Mouse (Mus musculus) CH12.LX (cell line): ENCODE measurements around the gene Gm21830. TPM values are rescaled to one million over a fixed set of nuclear protein-coding genes. Genes with fewer than 3 reads are reported as not detected.
A peak's percentile ranks its signal among the peaks of the same experiment; 100 is the strongest.

Experiments
- DNase-seq: peaks from one replicate; pipeline ENCODE4 v3.0.0-alpha.2; 2013; ENCODE audit errors: extremely low read depth
- H3K27ac ChIP-seq: 2 replicates; pipeline ENCODE4 v1.5.1; 2012; ENCODE audit warnings: low read depth, mild to moderate bottlenecking, control low read depth, moderate library complexity; ENCODE audit not compliant: insufficient read depth
- H3K27me3 ChIP-seq: replicated peaks from 2 replicates; pipeline ENCODE3; 2012; ENCODE audit warnings: inconsistent platforms
- H3K36me3 ChIP-seq, 2 experiments: replicated peaks in 1 of 2; 2 replicates each; pipeline versions ENCODE3 to v1.6.1; 2012; ENCODE audit warnings: inconsistent platforms in 1 of 2, low read length in 1 of 2, mild to moderate bottlenecking in 1 of 2, mixed read lengths in 1 of 2, moderate library complexity in 1 of 2; ENCODE audit not compliant: control insufficient read depth in 1 of 2, insufficient read depth in 1 of 2
- H3K4me1 ChIP-seq, 2 experiments: 2 replicates each; pipeline ENCODE4 v1.6.1; 2012; ENCODE audit warnings: inconsistent platforms in 1 of 2, moderate library complexity in 1 of 2; ENCODE audit not compliant: insufficient read depth in 2 of 2, control insufficient read depth in 1 of 2
- H3K4me2 ChIP-seq: 2 replicates; pipeline ENCODE4 v1.6.1; 2012; ENCODE audit warnings: low read depth, mild to moderate bottlenecking, control low read depth; ENCODE audit not compliant: poor library complexity, insufficient read depth, severe bottlenecking
- H3K4me3 ChIP-seq, 3 experiments: fragments of 150-350 bp in 1 of 3; sonication (generic) in 1 of 3; replicated peaks in 1 of 3; 2 replicates each; pipeline versions ENCODE3 to v1.5.1; 2011 to 2012; ENCODE audit warnings: low read depth in 2 of 3, low read length in 2 of 3, mild to moderate bottlenecking in 2 of 3, moderate library complexity in 2 of 3, control low read depth in 1 of 3, improper control_type of control experiment in 1 of 3, inconsistent platforms in 1 of 3, mixed read lengths in 1 of 3; ENCODE audit not compliant: poor library complexity in 1 of 3
- H3K79me2 ChIP-seq: replicated peaks from 2 replicates; pipeline ENCODE4 v1.6.1; 2012; ENCODE audit warnings: mild to moderate bottlenecking, moderate library complexity; ENCODE audit not compliant: control insufficient read depth, poor library complexity, insufficient read depth, severe bottlenecking; ENCODE audit errors: extremely low read depth
- H3K9ac ChIP-seq: 2 replicates; pipeline ENCODE4 v1.6.1; 2012; ENCODE audit warnings: low read depth, mild to moderate bottlenecking, control low read depth, moderate library complexity; ENCODE audit not compliant: insufficient read depth
- H3K9me3 ChIP-seq: replicated peaks from 2 replicates; pipeline ENCODE3; 2012; ENCODE audit warnings: low read length, inconsistent platforms, mixed read lengths
- BHLHE40 ChIP-seq: IDR thresholded peaks from 2 replicates; pipeline ENCODE4 v1.6.1; 2011; ENCODE audit warnings: mild to moderate bottlenecking, low read depth, low read length, improper control_type of control experiment
- CHD2 ChIP-seq: IDR thresholded peaks from 2 replicates; pipeline ENCODE4 v1.6.1; 2011; ENCODE audit warnings: low read length, improper control_type of control experiment
- CTCF ChIP-seq, 2 experiments: IDR thresholded peaks in 1 of 2; conservative IDR thresholded peaks in 1 of 2; 2 replicates each; pipeline ENCODE4 v1.5.1; 2011 to 2012; ENCODE audit warnings: low read depth in 2 of 2, low read length in 2 of 2, improper control_type of control experiment in 1 of 2, inconsistent platforms in 1 of 2, mild to moderate bottlenecking in 1 of 2, moderate library complexity in 1 of 2
- GABPA ChIP-seq: IDR thresholded peaks from 2 replicates; pipeline ENCODE4 v1.6.1; 2012; ENCODE audit warnings: low read depth, low read length, improper control_type of control experiment, inconsistent platforms; ENCODE audit not compliant: insufficient replicate concordance
- HCFC1 ChIP-seq: IDR thresholded peaks from 2 replicates; pipeline ENCODE4 v1.6.1; 2012; ENCODE audit warnings: low read depth, mild to moderate bottlenecking, inconsistent platforms, low read length, improper control_type of control experiment
- IRF4 ChIP-seq: IDR thresholded peaks from 2 replicates; pipeline ENCODE4 v1.6.1; 2014; ENCODE audit warnings: low read depth, mild to moderate bottlenecking, inconsistent platforms, low read length, improper control_type of control experiment
- JUN ChIP-seq: IDR thresholded peaks from 2 replicates; pipeline ENCODE4 v1.6.1; 2011; ENCODE audit warnings: low read depth, mild to moderate bottlenecking, low read length, improper control_type of control experiment, moderate library complexity; ENCODE audit not compliant: insufficient read depth
- KAT2A ChIP-seq: IDR thresholded peaks from 2 replicates; pipeline ENCODE4 v1.6.1; 2012; ENCODE audit warnings: low read length, improper control_type of control experiment, inconsistent platforms; ENCODE audit not compliant: insufficient replicate concordance
- MAX ChIP-seq: IDR thresholded peaks from 2 replicates; pipeline ENCODE4 v1.6.1; 2011; ENCODE audit warnings: low read length, improper control_type of control experiment
- MXI1 ChIP-seq: IDR thresholded peaks from 2 replicates; pipeline ENCODE4 v1.6.1; 2011; ENCODE audit warnings: mild to moderate bottlenecking, low read depth, low read length, improper control_type of control experiment
- NELFE ChIP-seq: IDR thresholded peaks from 2 replicates; pipeline ENCODE4 v1.6.1; 2011; ENCODE audit warnings: low read depth, low read length, improper control_type of control experiment
- POLR2A ChIP-seq: IDR thresholded peaks from 2 replicates; pipeline ENCODE4 v1.6.1; 2011; ENCODE audit warnings: low read depth, mild to moderate bottlenecking, improper control_type of control experiment, low read length
- POLR2AphosphoS2 ChIP-seq: IDR thresholded peaks from 2 replicates; pipeline ENCODE4 v1.6.1; 2011; ENCODE audit warnings: low read depth, low read length, improper control_type of control experiment
- USF1 ChIP-seq: IDR thresholded peaks from 2 replicates; pipeline ENCODE4 v1.6.1; 2014; ENCODE audit warnings: low read depth, mild to moderate bottlenecking, inconsistent platforms, low read length, improper control_type of control experiment
- USF2 ChIP-seq: conservative IDR thresholded peaks from 2 replicates; pipeline ENCODE4 v1.6.1; 2011; ENCODE audit warnings: low read depth, low read length, improper control_type of control experiment
- ZNF384 ChIP-seq: IDR thresholded peaks from 2 replicates; pipeline ENCODE4 v1.6.1; 2012; ENCODE audit warnings: low read depth, low read length, improper control_type of control experiment, inconsistent platforms
- dilution Hi-C: fragments of 300-500 bp; cut with MboI; formaldehyde crosslinking; loops from 2 replicates; pipeline ENCODE4 v1.14.3; 2020; ENCODE audit warnings: low sequenced_read_pairs; ENCODE audit not compliant: extremely low pct_unique_long_range_greater_than_20kb, extremely low pct_ligation_motif_present
- in situ Hi-C: fragments of 300-500 bp; cut with MboI; formaldehyde crosslinking; loops from 3 replicates; pipeline ENCODE4 v1.14.3; 2019; ENCODE audit warnings: low sequenced_read_pairs, low pct_ligation_motif_present, low pct_unique_long_range_greater_than_20kb, mixed read lengths
- polyA plus RNA-seq: library from polyadenylated mRNA; unstranded; fragments of >175 nt; gene quantifications from 2 replicates; pipeline ENCODE4 v1.2.1, GENCODE M21; 2012; ENCODE audit warnings: low read depth; ENCODE audit not compliant: insufficient read length
- total RNA-seq, 2 experiments: library from RNA; depleted of rRNA; stranded (reverse); fragments of 300-350 nt in 1 of 2; fragments of >200 nt in 1 of 2; gene quantifications; 2 replicates each; pipeline ENCODE4 v1.2.3; 2012 to 2014

Gm21830 gene
- total and polyA plus RNA-seq, 3 experiments: not detected

DNA sequence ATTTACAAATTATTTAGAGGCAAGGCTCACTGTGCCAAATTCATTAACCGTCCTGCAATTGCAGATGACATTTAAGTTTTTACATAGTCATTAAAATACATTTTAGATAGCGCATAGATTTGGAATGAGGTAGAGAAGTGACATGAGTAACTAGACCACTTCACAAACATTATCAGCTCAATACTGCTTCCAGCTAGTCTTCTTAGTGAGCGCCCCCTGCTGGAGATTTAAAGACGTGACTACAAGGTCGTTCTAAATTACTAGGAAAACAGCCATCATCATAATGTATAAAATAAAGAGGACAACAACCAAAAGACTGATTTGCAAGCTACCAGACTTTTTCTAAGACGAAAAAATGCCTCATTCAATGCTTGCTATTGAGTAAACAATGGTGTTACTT lies 64.2 kb downstream of the Gm21830 start:
- Histone ChIP-seq H3K4me2 (no peak overlapping the region), H3K9ac (no peak overlapping the region), H3K4me1 (no peaks in the 10 kb centered on the region), H3K79me2 (no peaks in the 10 kb centered on the region), H3K4me3 (no peak overlapping the region), H3K9me3 (peaks cover 38% of the 10 kb centered on the region), H3K27me3 (no peaks in the 10 kb centered on the region), H3K36me3 (no peaks in the 10 kb centered on the region), H3K27ac (no peak overlapping the region)
- in situ Hi-C loops: no loop called here
- DNase-seq: peak; percentile 4
- dilution Hi-C loops: no loop called here
- TF ChIP-seq CTCF (conservative IDR thresholded peaks at IDR 0.05 in 1 of 2, IDR thresholded peaks at IDR 0.05 in 1 of 2; ENCODE audit: low read depth in 2 of 2, low read length in 2 of 2): peak in 1 of 2 experiments; percentile 15; a peak in 1 of 4 replicates
- no peak for TF ChIP-seq USF1

DNA sequence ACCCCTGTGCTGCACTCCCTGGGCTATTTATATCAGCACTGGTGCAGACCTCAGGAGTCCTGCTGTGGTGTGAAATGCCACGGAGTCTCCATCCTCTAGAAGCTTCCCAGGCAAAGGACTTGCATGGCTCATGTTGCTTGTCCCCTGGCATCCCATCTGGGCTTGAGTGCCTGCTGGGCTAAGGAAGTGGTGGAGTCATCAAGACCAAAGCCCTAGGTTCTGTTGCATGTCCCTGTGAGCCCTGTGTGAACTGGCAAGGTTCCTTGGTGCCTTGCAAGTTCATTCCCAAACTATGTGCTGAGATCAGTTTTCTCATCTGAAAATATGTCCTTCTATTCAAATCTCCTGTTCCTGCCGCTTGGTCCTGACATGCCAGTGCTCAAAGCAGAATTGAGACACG lies 67.5 kb downstream of the Gm21830 start:
- Histone ChIP-seq H3K9ac (no peak overlapping the region), H3K4me2 (no peak overlapping the region), H3K27ac (no peak overlapping the region), H3K4me1 (no peaks in the 10 kb centered on the region), H3K27me3 (no peaks in the 10 kb centered on the region), H3K9me3 (peaks cover 31% of the 10 kb centered on the region), H3K36me3 (no peaks in the 10 kb centered on the region), H3K79me2 (no peaks in the 10 kb centered on the region), H3K4me3 (no peak overlapping the region)
- dilution Hi-C loops: no loop called here
- in situ Hi-C loops: no loop called here
- TF ChIP-seq MXI1 (no peak), KAT2A (no peak), POLR2A (no peak), HCFC1 (no peak), USF1 (no peak), USF2 (no peak), BHLHE40 (no peak), ZNF384 (no peak), IRF4 (no peak), NELFE (no peak), POLR2AphosphoS2 (no peak), CHD2 (no peak), MAX (no peak), GABPA (no peak), JUN (no peak)
- no peak for DNase-seq

Other genes starting within 250 kb of the Gm21830 start
- gene Gm26727, start 19.5 kb downstream of the Gm21830 start, total RNA-seq (2012; rRNA removed): not detected in 2 replicates
- gene Gm26727, start 19.5 kb downstream of the Gm21830 start, total RNA-seq (2014; rRNA removed): not detected in 2 replicates
- gene Gm26727, start 19.5 kb downstream of the Gm21830 start, polyA plus RNA-seq: not detected in 2 replicates
- gene Xirp2, start 32.3 kb downstream of the Gm21830 start, total RNA-seq (2012; rRNA removed): not detected in 2 replicates
- not detected in 2 replicates for gene Xirp2, start 32.3 kb downstream of the Gm21830 start, total RNA-seq (2014; rRNA removed)
- gene Xirp2, start 32.3 kb downstream of the Gm21830 start, polyA plus RNA-seq: not detected in 2 replicates
- not detected in 2 replicates for gene B3galt1, start 152.1 kb downstream of the Gm21830 start, total RNA-seq (2012; rRNA removed)
- gene B3galt1, start 152.1 kb downstream of the Gm21830 start, total RNA-seq (2014; rRNA removed): not detected in 2 replicates
- gene B3galt1, start 152.1 kb downstream of the Gm21830 start, polyA plus RNA-seq: not detected in 2 replicates